Mouse (Mus musculus) thymus, postnatal 36 days (tissue): ENCODE measurements around the gene Nek10.
"Not testable (repeated sequence)": the region's sequence is repeated elsewhere in the genome, so short reads cannot be mapped to it uniquely, and the experiment has no call there.

ENCODE experiments used
- DNase-seq, 2 experiments: peaks; one replicate each; pipeline ENCODE4 v3.0.0; 2022; ENCODE audit warnings: mixed read lengths in 2 of 2

Nek10 gene

GRCm38 (mm10) chr14:14803115-14803514 lies at the start of gene Nek10:
Nek10 (plus strand) TSS chr14:14803415.
- not testable (repeated sequence) for DNase-seq

GRCm38 (mm10) chr14:14781169-14781568 lies 22.0 kb upstream of the Nek10 start:
- DNase-seq = no peak

- no peak for DNase-seq
Observed at GRCm38 (mm10) chr14:14784223-14784622, 19.0 kb upstream of the Nek10 start.

GRCm38 (mm10) chr14:14786979-14787378 lies 16.2 kb upstream of the Nek10 start:
- DNase-seq = no peak

GRCm38 (mm10) chr14:14789840-14790470 lies 13.3 kb upstream of the Nek10 start:
- no peak for DNase-seq

- DNase-seq = no peak
Observed at GRCm38 (mm10) chr14:14799861-14800260, 3.4 kb upstream of the Nek10 start.

- DNase-seq = no peak
Observed at GRCm38 (mm10) chr14:14800332-14800731, 2.9 kb upstream of the Nek10 start.

GRCm38 (mm10) chr14:14800810-14801209 lies 2.4 kb upstream of the Nek10 start:
- DNase-seq = no peak

GRCm38 (mm10) chr14:14803921-14804517 lies 804 bp downstream of the Nek10 start:
- no peak for DNase-seq

GRCm38 (mm10) chr14:14804518-14805212 lies 1.4 kb downstream of the Nek10 start:
- no peak for DNase-seq

- no peak for DNase-seq
Observed at GRCm38 (mm10) chr14:14832520-14833240, 29.5 kb downstream of the Nek10 start.

GRCm38 (mm10) chr14:14833498-14833897 lies 30.3 kb downstream of the Nek10 start:
- no peak for DNase-seq

- DNase-seq = no peak
Observed at GRCm38 (mm10) chr14:14834266-14834665, 31.1 kb downstream of the Nek10 start.

GRCm38 (mm10) chr14:14837627-14838026 lies 34.4 kb downstream of the Nek10 start:
- no peak for DNase-seq

- DNase-seq = no peak
Observed at GRCm38 (mm10) chr14:14838109-14838508, 34.9 kb downstream of the Nek10 start.

- no peak for DNase-seq
Observed at GRCm38 (mm10) chr14:14842734-14843530, 39.7 kb downstream of the Nek10 start.

- no peak for DNase-seq
Observed at GRCm38 (mm10) chr14:14852838-14853237, 49.6 kb downstream of the Nek10 start.

- no peak for DNase-seq
Observed at GRCm38 (mm10) chr14:14860331-14860730, 57.1 kb downstream of the Nek10 start.

- DNase-seq = peak; percentile 59 to 68
Observed at GRCm38 (mm10) chr14:14863690-14864356, 60.6 kb downstream of the Nek10 start.

GRCm38 (mm10) chr14:14869239-14869638 lies 66.0 kb downstream of the Nek10 start:
- no peak for DNase-seq

GRCm38 (mm10) chr14:14870059-14870458 lies 66.8 kb downstream of the Nek10 start:
- DNase-seq = no peak

GRCm38 (mm10) chr14:14870463-14870862 lies 67.2 kb downstream of the Nek10 start:
- no peak for DNase-seq
